Mouse (Mus musculus): ENCODE data around the gene Fam76a. TPM values are rescaled to one million over a fixed set of nuclear protein-coding genes. Genes with fewer than 3 reads are reported as not detected.

The Fam76a gene
- total RNA-seq, 2 experiments from 2014 or later: 23.5 to 23.9 TPM

- DNase-seq (ENCODE audit: low spot score): no peak
Measured at GRCm38 (mm10) chr4:132894402-132894801, 28.0 kb downstream of the Fam76a start.

- DNase-seq (ENCODE audit: low spot score): no peak
Measured at GRCm38 (mm10) chr4:132884844-132885374, 37.4 kb downstream of the Fam76a start.

- DNase-seq (ENCODE audit: low spot score): peak; percentile 88
Measured at GRCm38 (mm10) chr4:132884064-132884843, 38.1 kb downstream of the Fam76a start, which contains the start of gene Stx12. Gene Stx12 (minus strand): TSS chr4:132884509.

GRCm38 (mm10) chr4:132883561-132884063 lies 38.7 kb downstream of the Fam76a start:
- DNase-seq (ENCODE audit: low spot score): peak; percentile 6

GRCm38 (mm10) chr4:132874363-132875097 lies 47.8 kb downstream of the Fam76a start:
- no peak for DNase-seq (ENCODE audit: low spot score)

- DNase-seq (ENCODE audit: low spot score): no peak
Measured at GRCm38 (mm10) chr4:132873481-132874362, 48.6 kb downstream of the Fam76a start.

- no peak for DNase-seq (ENCODE audit: low spot score)
Measured at GRCm38 (mm10) chr4:132871116-132871515, 51.2 kb downstream of the Fam76a start.

GRCm38 (mm10) chr4:132864856-132865255 lies 57.5 kb downstream of the Fam76a start:
- no peak for DNase-seq (ENCODE audit: low spot score)

GRCm38 (mm10) chr4:132863012-132863411 lies 59.3 kb downstream of the Fam76a start:
- no peak for DNase-seq (ENCODE audit: low spot score)

GRCm38 (mm10) chr4:132860880-132861279 lies 61.5 kb downstream of the Fam76a start:
- DNase-seq (ENCODE audit: low spot score): no peak

Other genes starting within 250 kb of the Fam76a start
- gene Xkr8, start 190.0 kb downstream of the Fam76a start, total RNA-seq (2021): 1 to 10 TPM in 1 of 2 experiments, under 1 TPM in 1; 0.95 to 1.3 TPM
- gene Smpdl3b, start 165.3 kb downstream of the Fam76a start, total RNA-seq (2021): 1 to 10 TPM in 1 of 2 experiments, under 1 TPM in 1; 0.48 to 1.2 TPM
- gene Rpa2, start 154.2 kb downstream of the Fam76a start, total RNA-seq (2021): 10 to 100 TPM; 14.4 to 16.3 TPM
- under 1 TPM; 0.41 to 0.85 TPM for gene Themis2, start 126.2 kb downstream of the Fam76a start, total RNA-seq (2021)
- gene Ppp1r8, start 79.4 kb downstream of the Fam76a start, total RNA-seq (2021): 10 to 100 TPM; 14.6 to 15.7 TPM
- 10 to 100 TPM; 24.6 to 26.5 TPM for gene Stx12, start 38.0 kb downstream of the Fam76a start, total RNA-seq (2021)
- under 1 TPM; 0.09 to 0.14 TPM for gene Fgr, start 51.5 kb upstream of the Fam76a start, total RNA-seq (2021)
- 10 to 100 TPM; 40.6 to 41.6 TPM for gene Ahdc1, start 88.7 kb upstream of the Fam76a start, total RNA-seq (2021)
- 10 to 100 TPM; 29.1 to 33.3 TPM for gene Wasf2, start 207.9 kb upstream of the Fam76a start, total RNA-seq (2021)